Mouse (Mus musculus) lung, embryonic 16.5 days (tissue): ENCODE measurements around the gene Ehd4. TPM values are rescaled to one million over a fixed set of nuclear protein-coding genes. Genes with fewer than 3 reads are reported as not detected.
A peak's percentile ranks its signal among the peaks of the same experiment; 100 is the strongest.

Source experiments
- ATAC-seq: fragments of 200-750 bp; cut with Nextera tagmentation; 2 replicates; pipeline ENCODE4 v1.8.0; 2017; ENCODE audit warnings: low read depth, mild to moderate bottlenecking, moderate library complexity
- H3K27ac ChIP-seq: fragments of 300-500 bp; sonication (generic); 2 replicates; pipeline ENCODE4 v1.5.1; 2014; ENCODE audit warnings: mild to moderate bottlenecking, control low read depth, low read length
- H3K27me3 ChIP-seq: fragments of 300-500 bp; sonication (generic); 2 replicates; pipeline ENCODE4 v1.6.1; 2014; ENCODE audit warnings: low read depth, low read length, mixed read lengths; ENCODE audit not compliant: control insufficient read depth, insufficient read depth
- H3K36me3 ChIP-seq: fragments of 300-500 bp; sonication (generic); 2 replicates; pipeline ENCODE4 v1.6.1; 2014; ENCODE audit warnings: low read length; ENCODE audit not compliant: control insufficient read depth, insufficient read depth
- H3K4me1 ChIP-seq: fragments of 300-500 bp; sonication (generic); replicated peaks from 2 replicates; pipeline ENCODE4 v1.6.1; 2014; ENCODE audit warnings: low read length, mixed read lengths; ENCODE audit not compliant: control insufficient read depth, insufficient read depth
- H3K4me2 ChIP-seq: fragments of 300-500 bp; sonication (generic); 2 replicates; pipeline ENCODE4 v1.6.1; 2014; ENCODE audit warnings: low read depth, low read length, control low read depth
- H3K4me3 ChIP-seq: fragments of 300-500 bp; sonication (generic); 2 replicates; pipeline ENCODE4 v1.5.1; 2014; ENCODE audit warnings: mild to moderate bottlenecking, low read length, control low read depth
- H3K9ac ChIP-seq: fragments of 300-500 bp; sonication (generic); 2 replicates; pipeline ENCODE4 v1.6.1; 2014; ENCODE audit warnings: low read length, control low read depth
- H3K9me3 ChIP-seq: fragments of 300-500 bp; sonication (generic); 2 replicates; pipeline ENCODE4 v1.6.1; 2016; ENCODE audit warnings: low read length; ENCODE audit not compliant: control insufficient read depth
- WGBS: fragments of 180-500 bp; shearing (Covaris S2); extraction: QIAGEN DNeasy Blood & Tissue Kit; methylation state at CpG from one replicate; pipeline ENCODE4 v1.1.7; 2014; 5-methylcytosine and 5-hydroxymethylcytosine counted together
- polyA plus RNA-seq: library from polyadenylated mRNA; unstranded; fragments of >200 nt; fragmentation: Nextera tagmentation; extraction: Ambion mirVana; gene quantifications from 2 replicates; pipeline ENCODE4 v1.2.1, GENCODE M21; 2015

Gene Ehd4
- polyA plus RNA-seq, 1 experiment from 2014 or later: 94.7 TPM

GRCm38 (mm10) chr2:120084593-120085361 lies 69.6 kb downstream of the Ehd4 start:
- Histone ChIP-seq H3K4me2 (no peak overlapping the region), H3K9me3 (no peaks in the 10 kb centered on the region), H3K36me3 (no peaks in the 10 kb centered on the region), H3K27ac (no peak overlapping the region), H3K4me3 (no peak overlapping the region), H3K4me1 (no peaks in the 10 kb centered on the region; the same call in 1 of the 2 replicates), H3K9ac (no peak overlapping the region; the same call in 1 of the 2 replicates), H3K27me3 (no peaks in the 10 kb centered on the region)
- peak; percentile 83 for ATAC-seq
- WGBS: 51% methylated on average over 14 of the region's 14 CpGs

DNA sequence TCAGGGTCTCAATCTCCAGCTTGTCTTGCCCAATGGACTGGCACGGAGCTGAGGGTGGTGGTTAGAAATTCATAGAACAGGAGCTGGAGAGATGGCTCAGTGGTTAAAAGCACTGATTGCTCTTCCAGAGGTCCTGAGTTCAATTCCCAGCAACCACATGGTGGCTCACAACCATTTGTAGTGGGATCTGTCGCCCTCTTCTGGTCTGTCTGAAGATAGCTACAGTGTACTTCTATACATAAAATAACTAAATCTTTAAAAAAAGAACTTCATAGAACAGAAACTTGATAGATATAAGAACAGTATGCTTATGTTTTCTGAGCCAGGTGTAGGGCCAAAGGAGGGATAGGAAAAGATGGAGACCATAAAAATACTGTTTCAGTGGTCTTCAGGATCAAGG lies 72.0 kb downstream of the Ehd4 start:
- H3K9me3 ChIP-seq: no peaks in the 10 kb centered on the region
- WGBS: 70% methylated on average over 2 of the region's 2 CpGs
- no peak overlapping the region for H3K27ac ChIP-seq
- no peak for ATAC-seq
- H3K4me2 ChIP-seq: no peak overlapping the region
- no peak overlapping the region for H3K4me3 ChIP-seq
- H3K27me3 ChIP-seq: peaks cover under 1% of the 10 kb centered on the region; the same call in 1 of the 2 replicates
- no peaks in the 10 kb centered on the region for H3K36me3 ChIP-seq
- H3K9ac ChIP-seq: no peak overlapping the region
- H3K4me1 ChIP-seq: no peaks in the 10 kb centered on the region; the same call in 1 of the 2 replicates

GRCm38 (mm10) chr2:120076076-120076705 lies 78.2 kb downstream of the Ehd4 start:
- H3K4me2 ChIP-seq: peak overlapping the region; percentile 56
- no peaks in the 10 kb centered on the region for H3K9me3 ChIP-seq
- H3K27me3 ChIP-seq: peaks cover 14% of the 10 kb centered on the region
- ATAC-seq: peak; percentile 86
- no peaks in the 10 kb centered on the region for H3K36me3 ChIP-seq
- H3K9ac ChIP-seq: peak overlapping the region; percentile 39
- H3K27ac ChIP-seq: no peak overlapping the region
- H3K4me1 ChIP-seq: peaks cover 3% of the 10 kb centered on the region
- peak overlapping the region; percentile 41 for H3K4me3 ChIP-seq
- 2% methylated on average over 36 of the region's 36 CpGs for WGBS

DNA sequence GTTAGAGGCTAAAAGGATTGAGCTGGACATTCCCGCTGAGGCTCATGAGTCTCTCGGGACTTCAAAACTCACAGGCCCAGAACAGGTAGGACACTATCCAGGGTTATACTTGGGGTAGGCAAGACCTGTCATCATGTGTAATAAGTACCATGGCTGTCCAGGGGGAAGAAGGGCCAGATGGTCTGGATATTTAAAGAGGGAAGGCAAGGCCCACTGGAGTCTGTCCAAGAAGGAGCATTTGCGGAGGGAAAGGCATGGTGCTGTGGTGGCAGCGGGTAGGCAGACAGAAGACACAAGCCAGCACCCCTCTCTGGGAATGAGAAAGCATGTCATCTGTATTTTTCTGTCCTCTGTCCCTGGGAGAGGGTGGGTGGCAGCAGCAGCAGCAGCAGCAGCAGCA lies 80.3 kb downstream of the Ehd4 start:
- no peak overlapping the region for H3K27ac ChIP-seq
- peaks cover 14% of the 10 kb centered on the region for H3K27me3 ChIP-seq
- H3K9me3 ChIP-seq: no peaks in the 10 kb centered on the region
- H3K4me1 ChIP-seq: peaks cover 3% of the 10 kb centered on the region
- 88% methylated on average over 4 of the region's 4 CpGs for WGBS
- H3K9ac ChIP-seq: no peak overlapping the region
- H3K36me3 ChIP-seq: no peaks in the 10 kb centered on the region
- no peak overlapping the region for H3K4me3 ChIP-seq
- no peak overlapping the region for H3K4me2 ChIP-seq
- no peak for ATAC-seq

DNA sequence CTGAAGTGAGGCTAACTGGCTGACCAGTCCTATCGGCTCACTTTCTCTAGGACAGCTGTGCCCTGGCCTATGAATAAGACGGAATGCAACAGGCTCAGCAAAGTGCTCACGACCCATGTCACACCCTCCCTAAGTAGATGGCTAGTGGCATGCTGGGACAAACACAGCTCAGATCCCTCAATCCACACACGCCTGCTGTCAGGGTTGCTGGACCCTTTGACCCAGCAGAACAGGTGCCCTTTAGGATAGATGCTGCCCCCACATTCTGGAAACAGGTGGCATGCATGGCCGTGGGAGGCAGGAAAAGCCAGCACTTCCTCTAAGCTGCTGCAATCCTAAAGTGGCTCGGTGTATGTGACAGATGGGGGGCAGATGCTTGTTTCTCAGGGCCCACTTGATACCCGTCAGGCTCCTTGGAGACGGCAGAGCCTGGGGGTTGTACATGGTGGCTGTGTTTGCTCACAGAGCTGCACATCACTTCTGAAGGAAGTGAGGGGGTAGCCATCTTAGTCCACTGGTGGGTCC lies 84.9 kb downstream of the Ehd4 start:
- ATAC-seq: no peak
- Histone ChIP-seq H3K4me3 (no peak overlapping the region), H3K9me3 (no peaks in the 10 kb centered on the region), H3K4me2 (no peak overlapping the region), H3K27me3 (no peaks in the 10 kb centered on the region), H3K4me1 (no peaks in the 10 kb centered on the region), H3K27ac (no peak overlapping the region), H3K36me3 (no peaks in the 10 kb centered on the region), H3K9ac (no peak overlapping the region)
- 54% methylated on average over 8 of the region's 8 CpGs for WGBS

DNA sequence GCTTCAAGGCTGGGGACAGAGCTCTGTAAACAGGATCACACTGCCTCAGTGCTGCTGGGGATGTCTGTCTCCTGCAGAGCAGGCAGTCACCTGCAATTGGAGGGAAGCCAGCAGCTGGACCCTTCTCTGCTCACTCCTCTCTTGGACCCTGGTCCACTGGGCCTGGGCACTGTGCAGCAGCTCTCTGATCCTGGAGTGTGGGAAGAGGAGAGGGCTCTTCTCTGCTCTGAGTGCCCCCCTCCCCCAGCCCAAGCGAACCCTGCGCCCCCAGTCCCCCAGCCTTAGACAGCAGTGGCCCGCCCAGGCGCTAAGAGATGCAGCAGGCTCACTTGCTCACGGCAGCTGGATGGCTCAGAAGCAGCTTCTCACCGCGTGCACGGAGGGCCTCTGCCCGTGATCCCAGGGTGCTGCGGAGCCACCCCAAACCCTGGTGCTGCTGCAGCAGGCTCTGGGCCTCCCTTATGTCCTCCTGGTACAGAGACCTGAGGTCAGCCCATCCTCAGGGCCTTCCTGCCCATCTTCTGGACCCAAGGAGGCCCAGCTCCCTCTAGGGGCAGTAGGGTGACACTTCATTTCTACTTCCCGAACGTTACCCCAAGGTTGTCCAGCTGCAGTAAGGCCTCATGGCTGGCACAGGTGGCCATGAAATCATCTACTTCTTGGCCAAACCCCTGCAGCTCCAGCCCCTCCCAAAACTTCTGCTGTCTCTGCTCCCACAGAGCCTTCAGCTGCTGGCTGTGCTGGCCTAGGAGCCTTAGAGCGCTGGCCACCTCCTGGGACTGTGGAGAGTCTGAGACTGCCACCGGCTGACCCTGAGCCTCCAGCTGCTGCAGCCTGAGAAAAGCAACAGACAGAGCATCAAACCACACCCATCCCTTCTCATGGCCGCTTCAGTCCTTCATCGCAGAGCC lies 85.6 kb downstream of the Ehd4 start:
- no peaks in the 10 kb centered on the region for H3K36me3 ChIP-seq
- 39% methylated on average over 16 of the region's 16 CpGs for WGBS
- peak; percentile 45; the same call in 1 of the 2 replicates for ATAC-seq

GRCm38 (mm10) chr2:120066224-120066623 lies 88.2 kb downstream of the Ehd4 start:
- H3K4me2 ChIP-seq: no peak overlapping the region
- no peak overlapping the region for H3K9ac ChIP-seq
- H3K27ac ChIP-seq: no peak overlapping the region
- H3K4me3 ChIP-seq: no peak overlapping the region
- peaks cover 4% of the 10 kb centered on the region for H3K4me1 ChIP-seq
- no peaks in the 10 kb centered on the region for H3K27me3 ChIP-seq
- no peaks in the 10 kb centered on the region for H3K36me3 ChIP-seq
- ATAC-seq: peak; percentile 60
- no peaks in the 10 kb centered on the region for H3K9me3 ChIP-seq
- WGBS: 68% methylated on average over 3 of the region's 3 CpGs

More for the DNA sequence above, 85.6 kb downstream of the Ehd4 start:
- Histone ChIP-seq H3K4me2 (no peak overlapping the region), H3K9ac (no peak overlapping the region), H3K4me3 (no peak overlapping the region), H3K27me3 (no peaks in the 10 kb centered on the region), H3K27ac (no peak overlapping the region), H3K9me3 (no peaks in the 10 kb centered on the region), H3K4me1 (no peaks in the 10 kb centered on the region)

DNA sequence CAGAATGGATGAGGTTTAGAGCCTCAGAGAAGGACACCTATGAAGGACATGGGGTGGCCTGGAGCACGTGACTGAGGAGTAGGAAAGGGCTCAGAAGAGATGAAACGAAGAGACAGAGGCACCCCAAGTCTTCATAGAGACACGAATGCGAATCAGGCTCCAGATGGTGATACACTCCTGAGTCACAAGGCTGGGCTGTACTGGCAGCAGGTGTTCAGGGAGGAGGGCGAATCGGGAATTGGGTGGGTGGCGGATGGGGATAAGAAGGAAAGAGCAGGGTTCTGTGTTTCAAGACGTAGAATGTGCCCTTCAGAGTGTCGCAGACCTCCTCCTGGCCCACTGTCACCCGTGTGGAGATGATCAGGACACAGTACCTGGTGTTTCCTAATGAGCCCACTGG lies 89.2 kb downstream of the Ehd4 start:
- H3K27me3 ChIP-seq: no peaks in the 10 kb centered on the region
- peaks cover 12% of the 10 kb centered on the region for H3K4me1 ChIP-seq
- no peaks in the 10 kb centered on the region for H3K9me3 ChIP-seq
- no peak overlapping the region for H3K27ac ChIP-seq
- H3K4me2 ChIP-seq: no peak overlapping the region
- no peaks in the 10 kb centered on the region for H3K36me3 ChIP-seq
- H3K9ac ChIP-seq: no peak overlapping the region
- 88% methylated on average over 10 of the region's 10 CpGs for WGBS
- no peak for ATAC-seq
- H3K4me3 ChIP-seq: no peak overlapping the region
